Mouse (Mus musculus) hindbrain, embryonic 16.5 days (tissue): ENCODE data around the gene Nek5. TPM values are rescaled to one million over a fixed set of nuclear protein-coding genes. Genes with fewer than 3 reads are reported as not detected.

Experiments used
- ATAC-seq: fragments of 200-750 bp; cut with Nextera tagmentation; 2 replicates; pipeline ENCODE4 v1.8.0; 2017; ENCODE audit warnings: moderate TSS enrichment, moderate library complexity
- H3K27ac ChIP-seq: fragments of 300-500 bp; sonication (generic); 2 replicates; pipeline ENCODE4 v1.5.1; 2014; ENCODE audit warnings: low read depth, mild to moderate bottlenecking, control low read depth, low read length, moderate library complexity
- H3K27me3 ChIP-seq: fragments of 300-500 bp; sonication (generic); replicated peaks from 2 replicates; pipeline ENCODE4 v1.6.1; 2014; ENCODE audit warnings: low read length; ENCODE audit not compliant: control insufficient read depth, insufficient read depth
- H3K36me3 ChIP-seq: fragments of 300-500 bp; sonication (generic); 2 replicates; pipeline ENCODE4 v1.6.1; 2014; ENCODE audit warnings: mild to moderate bottlenecking, low read length, moderate library complexity, mixed read lengths; ENCODE audit not compliant: control insufficient read depth, insufficient read depth
- H3K4me1 ChIP-seq: fragments of 300-500 bp; sonication (generic); 2 replicates; pipeline ENCODE4 v1.6.1; 2014; ENCODE audit warnings: low read depth, low read length; ENCODE audit not compliant: control insufficient read depth, insufficient read depth
- H3K4me2 ChIP-seq: fragments of 300-500 bp; sonication (generic); 2 replicates; pipeline ENCODE4 v1.6.1; 2014; ENCODE audit warnings: mild to moderate bottlenecking, low read length, control low read depth, moderate library complexity
- H3K4me3 ChIP-seq: fragments of 300-500 bp; sonication (generic); 2 replicates; pipeline ENCODE4 v1.5.1; 2014; ENCODE audit warnings: mild to moderate bottlenecking, low read length, control low read depth, moderate library complexity
- H3K9ac ChIP-seq: fragments of 300-500 bp; sonication (generic); 2 replicates; pipeline ENCODE4 v1.6.1; 2014; ENCODE audit warnings: low read depth, mild to moderate bottlenecking, control low read depth, low read length, moderate library complexity
- H3K9me3 ChIP-seq: fragments of 300-500 bp; sonication (generic); 2 replicates; pipeline ENCODE4 v1.6.1; 2014; ENCODE audit warnings: mild to moderate bottlenecking, low read length, moderate library complexity; ENCODE audit not compliant: control insufficient read depth
- WGBS: fragments of 180-500 bp; shearing (Covaris S2); extraction: QIAGEN DNeasy Blood & Tissue Kit; methylation state at CpG from one replicate; pipeline ENCODE4 v1.1.7; 2014; 5-methylcytosine and 5-hydroxymethylcytosine counted together
- polyA plus RNA-seq: library from polyadenylated mRNA; unstranded; fragments of >200 nt; fragmentation: Nextera tagmentation; extraction: Ambion mirVana; gene quantifications from 2 replicates; pipeline ENCODE4 v1.2.1, GENCODE M21; 2015

Nek5 gene
- polyA plus RNA-seq, 1 experiment from 2014 or later = 1.6 TPM

GRCm38 (mm10) chr8:22058368-22058767, 66.5 kb downstream of the Nek5 start:
- no peak for ATAC-seq
- no peak overlapping the region for H3K9ac ChIP-seq
- H3K4me1 ChIP-seq = peaks cover 7% of the 10 kb centered on the region
- H3K4me2 ChIP-seq = no peak overlapping the region
- H3K36me3 ChIP-seq = no peaks in the 10 kb centered on the region
- H3K27me3 ChIP-seq = no peaks in the 10 kb centered on the region
- no peaks in the 10 kb centered on the region for H3K9me3 ChIP-seq
- WGBS = 80% methylated on average over 9 of the region's 9 CpGs
- H3K4me3 ChIP-seq = no peak overlapping the region
- no peak overlapping the region for H3K27ac ChIP-seq

GRCm38 (mm10) chr8:22056850-22057249, 68.0 kb downstream of the Nek5 start:
- Histone ChIP-seq H3K4me1 (peaks cover 7% of the 10 kb centered on the region), H3K27ac (no peak overlapping the region), H3K4me2 (no peak overlapping the region), H3K9ac (no peak overlapping the region), H3K27me3 (no peaks in the 10 kb centered on the region), H3K9me3 (no peaks in the 10 kb centered on the region), H3K36me3 (no peaks in the 10 kb centered on the region), H3K4me3 (no peak overlapping the region)
- no peak for ATAC-seq
- WGBS = 86% methylated on average over 3 of the region's 3 CpGs

GRCm38 (mm10) chr8:22055492-22055877, 69.4 kb downstream of the Nek5 start:
- no peak overlapping the region for H3K27ac ChIP-seq
- H3K9me3 ChIP-seq = no peaks in the 10 kb centered on the region
- no peaks in the 10 kb centered on the region for H3K36me3 ChIP-seq
- H3K4me3 ChIP-seq = no peak overlapping the region
- no peak for ATAC-seq
- no peak overlapping the region for H3K9ac ChIP-seq
- H3K4me1 ChIP-seq = peaks cover 3% of the 10 kb centered on the region
- 94% methylated on average over 2 of the region's 2 CpGs for WGBS
- no peak overlapping the region for H3K4me2 ChIP-seq
- no peaks in the 10 kb centered on the region for H3K27me3 ChIP-seq

GRCm38 (mm10) chr8:22054674-22055491, 70.0 kb downstream of the Nek5 start:
- WGBS = 91% methylated on average over 12 of the region's 12 CpGs
- Histone ChIP-seq H3K4me1 (peaks cover 3% of the 10 kb centered on the region), H3K9me3 (no peaks in the 10 kb centered on the region), H3K4me3 (no peak overlapping the region), H3K9ac (no peak overlapping the region), H3K27me3 (no peaks in the 10 kb centered on the region), H3K36me3 (no peaks in the 10 kb centered on the region), H3K4me2 (no peak overlapping the region), H3K27ac (no peak overlapping the region)
- ATAC-seq = no peak

- Histone ChIP-seq H3K4me2 (no peak overlapping the region), H3K9ac (no peak overlapping the region), H3K4me3 (no peak overlapping the region), H3K4me1 (no peaks in the 10 kb centered on the region; the same call in 1 of the 2 replicates), H3K9me3 (no peaks in the 10 kb centered on the region), H3K36me3 (no peaks in the 10 kb centered on the region), H3K27ac (no peak overlapping the region), H3K27me3 (no peaks in the 10 kb centered on the region)
- ATAC-seq = peak; percentile 90
- WGBS = 61% methylated on average over 2 of the region's 2 CpGs
Measured at GRCm38 (mm10) chr8:22047699-22048464, 77.0 kb downstream of the Nek5 start.

GRCm38 (mm10) chr8:22043706-22044105, 81.1 kb downstream of the Nek5 start:
- Histone ChIP-seq H3K9ac (no peak overlapping the region), H3K4me1 (peaks cover 5% of the 10 kb centered on the region; the same call in 1 of the 2 replicates), H3K27ac (no peak overlapping the region), H3K27me3 (no peaks in the 10 kb centered on the region), H3K9me3 (no peaks in the 10 kb centered on the region), H3K4me2 (no peak overlapping the region), H3K36me3 (no peaks in the 10 kb centered on the region), H3K4me3 (no peak overlapping the region)
- 52% methylated on average over 12 of the region's 12 CpGs for WGBS
- no peak for ATAC-seq

- ATAC-seq = no peak
- H3K27ac ChIP-seq = no peak overlapping the region
- H3K27me3 ChIP-seq = no peaks in the 10 kb centered on the region
Measured at GRCm38 (mm10) chr8:22042515-22042914, 82.3 kb downstream of the Nek5 start.

GRCm38 (mm10) chr8:22040153-22040509, 84.7 kb downstream of the Nek5 start:
- no peak overlapping the region for H3K27ac ChIP-seq
- 24% methylated on average over 6 of the region's 6 CpGs for WGBS
- H3K4me1 ChIP-seq = 0 out of 2 replicates have a peak, but pooled peaks cover 5% of the 10 kb centered on the region
- H3K27me3 ChIP-seq = no peaks in the 10 kb centered on the region
- H3K4me3 ChIP-seq = no peak overlapping the region
- H3K9ac ChIP-seq = no peak overlapping the region
- no peak overlapping the region for H3K4me2 ChIP-seq
- ATAC-seq = peak; percentile 46
- no peaks in the 10 kb centered on the region for H3K9me3 ChIP-seq
- no peaks in the 10 kb centered on the region for H3K36me3 ChIP-seq

More at GRCm38 (mm10) chr8:22042515-22042914, 82.3 kb downstream of the Nek5 start:
- Histone ChIP-seq H3K4me1 (0 out of 2 replicates have a peak, but pooled peaks cover 5% of the 10 kb centered on the region), H3K9me3 (no peaks in the 10 kb centered on the region), H3K4me2 (no peak overlapping the region), H3K4me3 (no peak overlapping the region), H3K9ac (no peak overlapping the region), H3K36me3 (no peaks in the 10 kb centered on the region)
- WGBS = 93% methylated on average over 3 of the region's 3 CpGs

- Histone ChIP-seq H3K9ac (peak overlapping the region; percentile 32; the same call in 1 of the 2 replicates), H3K4me1 (0 out of 2 replicates have a peak, but pooled peaks cover 5% of the 10 kb centered on the region), H3K27me3 (no peaks in the 10 kb centered on the region), H3K4me3 (no peak overlapping the region), H3K4me2 (peak overlapping the region; percentile 20), H3K27ac (peak overlapping the region; percentile 36; the same call in 1 of the 2 replicates), H3K36me3 (no peaks in the 10 kb centered on the region), H3K9me3 (no peaks in the 10 kb centered on the region)
- ATAC-seq = peak; percentile 78
- 13% methylated on average over 15 of the region's 15 CpGs for WGBS
Measured at GRCm38 (mm10) chr8:22039468-22040152, 85.2 kb downstream of the Nek5 start.
